Mouse (Mus musculus) limb, embryonic 13.5 days (tissue): ENCODE results near the gene Slc37a4. TPM values are rescaled to one million over a fixed set of nuclear protein-coding genes. Genes with fewer than 3 reads are reported as not detected.
A peak's percentile ranks its signal among the peaks of the same experiment; 100 is the strongest.
"Not testable (repeated sequence)": the region's sequence is repeated elsewhere in the genome, so short reads cannot be mapped to it uniquely, and the experiment has no call there.

Experiments
- ATAC-seq: fragments of 200-750 bp; cut with Nextera tagmentation; 2 replicates; pipeline ENCODE4 v1.8.0; 2017; ENCODE audit warnings: low read depth, moderate number of reproducible peaks, moderate TSS enrichment; ENCODE audit not compliant: low FRiP score
- H3K27ac ChIP-seq: fragments of 300-500 bp; sonication (generic); 2 replicates; pipeline ENCODE4 v1.5.1; 2015; ENCODE audit warnings: inconsistent platforms, mild to moderate bottlenecking, moderate library complexity
- H3K27me3 ChIP-seq: fragments of 300-500 bp; sonication (generic); 2 replicates; pipeline ENCODE4 v1.6.1; 2015; ENCODE audit warnings: mild to moderate bottlenecking, inconsistent platforms
- H3K36me3 ChIP-seq: fragments of 300-500 bp; sonication (generic); 2 replicates; pipeline ENCODE4 v1.6.1; 2015; ENCODE audit warnings: inconsistent platforms, mild to moderate bottlenecking, moderate library complexity
- H3K4me1 ChIP-seq: fragments of 300-500 bp; sonication (generic); 2 replicates; pipeline ENCODE4 v1.6.1; 2015; ENCODE audit warnings: inconsistent platforms
- H3K4me2 ChIP-seq: fragments of 300-500 bp; sonication (generic); replicated peaks from 2 replicates; pipeline ENCODE4 v1.6.1; 2015; ENCODE audit warnings: inconsistent platforms, mild to moderate bottlenecking, moderate library complexity
- H3K4me3 ChIP-seq: fragments of 300-500 bp; sonication (generic); 2 replicates; pipeline ENCODE4 v1.5.1; 2015; ENCODE audit warnings: moderate library complexity, mild to moderate bottlenecking, inconsistent platforms
- H3K9ac ChIP-seq: fragments of 300-500 bp; sonication (generic); 2 replicates; pipeline ENCODE4 v1.6.1; 2015; ENCODE audit warnings: mild to moderate bottlenecking, inconsistent platforms
- H3K9me3 ChIP-seq: fragments of 300-500 bp; sonication (generic); 2 replicates; pipeline ENCODE4 v1.6.1; 2016; ENCODE audit warnings: inconsistent platforms
- WGBS: fragments of 180-500 bp; shearing (Covaris S2); methylation state at CpG from one replicate; pipeline ENCODE4 v1.1.7; 2015; 5-methylcytosine and 5-hydroxymethylcytosine counted together
- polyA plus RNA-seq: library from polyadenylated mRNA; unstranded; fragments of >200 nt; fragmentation: Nextera tagmentation; extraction: Ambion mirVana; gene quantifications from 2 replicates; pipeline ENCODE4 v1.2.1, GENCODE M21; 2015

Gene Slc37a4
- 11.1 and 11.5 TPM in 2 replicates for polyA plus RNA-seq

DNA sequence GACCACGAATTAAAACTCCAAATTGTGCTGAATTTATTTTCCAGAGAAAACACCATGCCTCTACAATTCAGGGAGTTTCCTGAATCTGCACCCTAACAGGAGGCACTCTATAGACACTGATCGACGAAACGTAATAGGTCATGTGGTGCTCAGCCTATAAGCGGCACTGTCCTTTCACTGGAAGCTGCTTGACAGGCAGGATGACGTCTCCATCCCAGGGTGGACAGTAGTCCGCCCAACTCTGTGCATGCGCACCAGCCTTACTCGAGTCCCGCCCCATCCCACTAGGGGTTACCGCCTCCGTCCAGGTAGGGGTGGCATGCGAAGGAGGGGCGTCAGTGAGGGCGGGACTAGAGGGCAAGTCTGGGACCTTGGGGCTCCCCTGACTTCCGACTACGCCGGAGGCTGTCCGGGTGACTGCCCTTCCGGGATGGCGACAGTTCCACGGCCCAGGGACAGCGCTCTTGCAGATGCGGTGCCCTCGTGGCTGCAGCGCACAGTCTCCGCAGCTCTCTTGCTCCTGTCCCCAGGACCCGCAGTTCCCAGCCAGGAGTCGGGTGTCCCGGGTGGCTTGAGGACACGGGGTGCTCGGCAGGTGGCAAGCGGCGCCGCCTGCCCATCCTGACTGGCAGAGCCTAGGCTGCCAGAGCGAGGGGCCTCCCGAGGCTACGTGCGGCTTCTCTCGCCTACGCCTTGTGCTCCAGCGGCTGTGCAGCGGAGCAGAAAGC, at the start of gene Slc37a4:
Slc37a4 (plus strand) TSS at position 169 of the 728 bp plus-strand sequence.
- under 1% methylated on average over 43 of the region's 43 CpGs for WGBS
- Histone ChIP-seq H3K27ac (peak within 1 kb of the TSS; percentile 72; the same call in 1 of the 2 replicates), H3K4me1 (peaks cover 14% of the 10 kb centered on the region), H3K36me3 (peaks cover 33% of the 10 kb centered on the region), H3K9ac (peak within 1 kb of the TSS; percentile 82), H3K4me3 (peak within 1 kb of the TSS; percentile 72), H3K9me3 (no peaks in the 10 kb centered on the region), H3K4me2 (peak within 1 kb of the TSS; percentile 98), H3K27me3 (peaks cover 14% of the 10 kb centered on the region)
- peak; percentile 99 for ATAC-seq

DNA sequence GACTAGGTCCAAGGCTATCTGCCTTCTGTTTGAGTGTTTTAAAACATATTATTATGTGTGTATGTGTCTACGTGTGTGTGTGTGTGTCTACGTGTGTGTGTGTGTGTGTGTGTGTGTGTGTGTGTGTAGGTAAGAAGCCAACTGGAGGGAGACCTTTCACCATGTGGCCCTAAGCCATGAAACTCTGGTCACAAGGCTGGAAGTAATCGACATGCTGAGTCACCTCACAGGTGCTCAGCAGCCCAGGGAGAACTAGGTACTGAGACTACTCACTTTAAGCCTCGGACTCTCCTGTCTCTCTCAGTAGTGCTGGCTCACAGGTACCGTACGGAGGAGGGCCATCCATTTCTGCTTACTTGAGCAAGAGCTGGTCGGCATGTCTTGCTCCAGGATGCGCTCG, 49.5 kb upstream of the Slc37a4 start:
- no peak for ATAC-seq
- WGBS, result 93% methylated on average over 9 of the region's 9 CpGs
- no peaks in the 10 kb centered on the region for H3K27me3 ChIP-seq
- no peak overlapping the region for H3K4me2 ChIP-seq
- peaks cover 6% of the 10 kb centered on the region for H3K4me1 ChIP-seq
- no peak overlapping the region for H3K27ac ChIP-seq
- H3K9ac ChIP-seq, result no peak overlapping the region
- peaks cover 64% of the 10 kb centered on the region for H3K36me3 ChIP-seq
- no peaks in the 10 kb centered on the region for H3K9me3 ChIP-seq
- H3K4me3 ChIP-seq, result no peak overlapping the region

DNA sequence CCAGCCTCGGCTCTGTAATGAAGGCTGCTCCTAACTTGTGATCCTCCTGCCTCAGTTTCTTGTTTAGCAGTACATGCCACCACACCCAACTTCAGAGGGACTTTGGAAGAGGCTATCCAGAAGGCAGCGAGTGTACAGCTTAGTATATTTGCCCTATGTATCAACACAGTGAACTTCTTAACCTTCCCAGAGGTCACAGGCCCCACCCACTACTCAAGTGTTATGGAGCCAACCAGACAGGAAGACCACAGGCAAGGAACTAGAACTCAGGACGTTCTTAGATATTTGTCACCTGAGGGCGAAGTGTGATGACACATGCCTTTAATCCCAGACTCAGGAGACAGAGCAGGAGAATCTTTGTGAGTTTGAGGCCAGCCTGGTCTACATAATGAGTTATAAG, 49.0 kb upstream of the Slc37a4 start:
- Histone ChIP-seq H3K27ac (no peak overlapping the region), H3K36me3 (peaks cover 69% of the 10 kb centered on the region), H3K27me3 (no peaks in the 10 kb centered on the region), H3K4me1 (peaks cover 6% of the 10 kb centered on the region), H3K4me3 (no peak overlapping the region), H3K9me3 (no peaks in the 10 kb centered on the region), H3K4me2 (no peak overlapping the region), H3K9ac (no peak overlapping the region)
- no peak for ATAC-seq
- 88% methylated on average over 4 of the region's 4 CpGs for WGBS

DNA sequence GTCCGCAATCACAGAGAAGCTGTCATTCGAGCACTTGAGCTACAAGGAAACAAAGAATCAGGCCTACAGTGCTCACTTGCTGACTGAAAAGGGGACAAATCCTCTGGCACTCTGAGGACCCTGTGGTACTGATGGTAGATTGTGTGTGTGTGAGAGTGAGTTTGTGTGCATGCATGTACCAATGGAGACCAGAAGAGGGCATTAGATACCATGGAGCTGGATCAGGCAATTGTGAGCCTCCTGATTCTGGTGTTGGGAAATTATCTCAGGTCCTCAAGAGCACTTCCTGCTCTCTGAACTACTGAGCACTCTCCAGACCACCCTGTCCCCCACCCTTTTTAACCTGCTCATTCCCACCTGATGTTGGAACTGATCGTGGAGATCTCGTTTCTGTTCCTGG, 48.1 kb upstream of the Slc37a4 start:
- ATAC-seq, result no peak
- H3K4me2 ChIP-seq, result no peak overlapping the region
- H3K9me3 ChIP-seq, result no peaks in the 10 kb centered on the region
- no peak overlapping the region for H3K9ac ChIP-seq
- no peak overlapping the region for H3K4me3 ChIP-seq
- 97% methylated on average over 4 of the region's 4 CpGs for WGBS
- H3K4me1 ChIP-seq, result no peaks in the 10 kb centered on the region
- peaks cover 78% of the 10 kb centered on the region for H3K36me3 ChIP-seq
- H3K27me3 ChIP-seq, result no peaks in the 10 kb centered on the region
- no peak overlapping the region for H3K27ac ChIP-seq

DNA sequence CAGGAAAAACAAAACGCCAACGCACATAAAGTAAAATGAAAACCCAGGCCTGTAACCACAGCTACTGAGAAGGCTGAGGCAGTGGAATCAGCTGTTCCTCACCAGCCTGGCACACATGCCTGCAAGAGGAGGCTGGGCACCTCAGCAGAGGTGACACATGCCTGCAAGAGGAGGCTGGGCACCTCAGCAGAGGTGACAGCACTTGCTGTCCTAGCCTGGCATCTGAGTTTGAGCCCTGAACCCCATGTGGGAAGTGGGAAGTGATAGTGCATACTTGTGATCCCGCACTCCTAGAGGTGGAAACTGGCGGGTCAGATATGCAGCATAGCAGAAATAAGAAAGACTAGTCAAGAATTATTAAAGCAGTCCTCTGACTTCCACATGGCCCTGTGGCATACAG, 45.3 kb upstream of the Slc37a4 start:
- Histone ChIP-seq H3K4me1 (no peaks in the 10 kb centered on the region), H3K27ac (no peak overlapping the region), H3K4me2 (no peak overlapping the region), H3K36me3 (peaks cover 98% of the 10 kb centered on the region), H3K9ac (no peak overlapping the region), H3K4me3 (no peak overlapping the region), H3K9me3 (no peaks in the 10 kb centered on the region), H3K27me3 (no peaks in the 10 kb centered on the region)
- ATAC-seq, result no peak
- 96% methylated on average over 4 of the region's 4 CpGs for WGBS

DNA sequence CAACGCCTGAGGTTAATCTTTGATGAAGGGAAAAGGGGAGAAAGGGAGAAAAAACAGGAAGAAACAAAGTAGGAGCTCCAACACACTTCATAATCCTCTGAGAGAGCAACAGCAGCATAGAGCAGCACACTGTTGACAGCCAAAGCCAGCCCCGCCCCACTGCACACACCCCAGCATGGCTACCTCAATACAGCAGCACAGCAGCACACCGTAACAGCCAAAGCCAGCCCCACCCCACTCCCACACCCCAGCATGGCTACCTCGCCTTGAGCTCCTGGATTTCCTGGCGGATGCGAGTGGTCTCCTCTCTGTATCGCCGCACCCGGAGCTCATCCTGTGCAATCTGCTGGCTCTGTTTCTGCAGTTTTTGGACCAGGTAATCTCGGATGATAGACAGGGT, 44.3 kb upstream of the Slc37a4 start:
- ATAC-seq, result no peak
- H3K27me3 ChIP-seq, result no peaks in the 10 kb centered on the region
- 88% methylated on average over 10 of the region's 10 CpGs for WGBS
- H3K4me1 ChIP-seq, result no peaks in the 10 kb centered on the region
- no peak overlapping the region for H3K4me3 ChIP-seq
- H3K9ac ChIP-seq, result no peak overlapping the region
- H3K36me3 ChIP-seq, result peaks cover 98% of the 10 kb centered on the region
- H3K27ac ChIP-seq, result no peak overlapping the region
- H3K4me2 ChIP-seq, result no peak overlapping the region
- no peaks in the 10 kb centered on the region for H3K9me3 ChIP-seq

DNA sequence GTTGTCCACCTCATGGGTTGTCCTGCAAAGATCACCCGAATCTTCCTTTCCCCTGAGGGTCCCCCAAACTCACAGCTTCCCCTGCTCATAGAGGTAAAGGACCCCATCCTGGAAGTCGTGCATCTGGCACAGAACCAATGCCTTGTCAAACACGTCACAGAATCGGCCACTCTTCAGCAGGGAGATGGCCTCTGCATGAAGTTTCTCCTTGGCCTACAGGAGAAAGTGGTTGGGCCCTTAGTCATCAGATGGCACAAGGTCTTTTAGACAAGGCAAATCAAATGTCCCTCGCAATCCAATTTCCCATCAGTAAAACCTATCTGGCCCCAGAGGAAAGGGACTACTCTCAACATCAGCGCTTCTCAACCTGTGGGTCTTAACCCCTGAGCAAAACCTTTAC, 43.5 kb upstream of the Slc37a4 start:
- ATAC-seq, result no peak
- H3K27me3 ChIP-seq, result no peaks in the 10 kb centered on the region
- peaks cover 98% of the 10 kb centered on the region for H3K36me3 ChIP-seq
- 97% methylated on average over 6 of the region's 6 CpGs for WGBS
- H3K4me2 ChIP-seq, result no peak overlapping the region
- H3K4me3 ChIP-seq, result no peak overlapping the region
- no peak overlapping the region for H3K27ac ChIP-seq
- H3K4me1 ChIP-seq, result no peaks in the 10 kb centered on the region
- H3K9ac ChIP-seq, result no peak overlapping the region
- no peaks in the 10 kb centered on the region for H3K9me3 ChIP-seq

DNA sequence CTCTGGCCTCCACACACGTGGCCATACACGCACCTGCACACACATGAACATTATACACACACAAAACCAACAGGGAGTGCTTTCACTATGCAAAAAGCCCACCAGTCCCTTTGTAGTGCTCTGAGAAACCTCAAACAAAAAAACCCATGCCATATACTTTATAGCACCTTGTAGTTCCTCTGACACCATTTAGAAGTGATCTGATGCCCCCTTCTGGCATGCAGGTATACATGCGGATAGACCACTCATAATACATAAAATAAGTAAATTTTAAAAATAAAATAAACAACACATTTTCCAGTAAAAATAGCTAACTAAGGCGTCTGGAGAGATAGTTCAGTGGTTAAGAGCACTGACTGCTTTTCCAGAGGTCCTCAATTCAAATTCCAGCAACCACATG, 39.4 kb upstream of the Slc37a4 start:
- Histone ChIP-seq H3K4me3 (no peak overlapping the region), H3K4me2 (no peak overlapping the region), H3K36me3 (peaks cover 75% of the 10 kb centered on the region), H3K9me3 (no peaks in the 10 kb centered on the region), H3K9ac (no peak overlapping the region), H3K27me3 (no peaks in the 10 kb centered on the region), H3K27ac (no peak overlapping the region), H3K4me1 (peaks cover 8% of the 10 kb centered on the region)
- no peak for ATAC-seq
- 78% methylated on average over 4 of the region's 4 CpGs for whole genome bisulfite sequencing

DNA sequence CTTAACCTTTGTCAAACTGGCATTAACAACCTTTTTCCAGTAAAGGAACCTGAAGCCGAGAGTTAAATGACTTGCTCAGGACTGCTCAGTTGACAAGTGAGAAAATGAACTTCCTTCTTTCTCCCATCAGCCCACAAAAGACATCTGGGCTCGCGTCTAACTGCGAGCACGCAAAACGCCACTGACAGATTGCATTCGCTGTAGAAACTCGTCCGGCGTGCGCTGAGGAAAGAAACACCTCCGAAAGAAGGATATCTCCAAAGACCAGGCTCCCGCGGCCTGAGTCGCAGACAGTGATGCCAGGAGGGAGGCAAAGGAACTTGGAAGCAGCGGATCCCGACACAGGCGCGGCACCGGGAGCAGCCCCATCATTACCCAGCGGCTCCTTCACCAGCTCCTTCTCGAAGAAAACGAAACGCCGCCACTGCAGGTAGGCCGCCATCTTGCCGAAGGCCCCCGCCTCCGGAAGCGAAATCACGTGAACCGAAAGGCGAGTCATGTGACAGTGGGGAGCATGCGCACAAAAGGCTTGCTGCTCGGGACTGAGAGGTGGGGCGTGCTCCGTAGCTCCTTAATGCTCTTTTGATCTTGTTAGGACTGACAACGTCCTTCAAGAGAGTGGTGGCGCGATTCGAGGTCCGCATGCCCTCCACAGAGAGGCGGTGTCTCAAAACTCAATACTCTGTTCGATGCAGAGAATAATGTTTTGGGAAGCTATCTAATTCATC, 35.3 kb upstream of the Slc37a4 start, which contains the start of gene Vps11:
Vps11 (minus strand) TSS at position 481 of the 728 bp plus-strand sequence.
- peak within 1 kb of the TSS; percentile 95 for H3K4me3 ChIP-seq
- no peaks in the 10 kb centered on the region for H3K27me3 ChIP-seq
- 0 out of 2 replicates have a peak within 1 kb of the TSS, but pooled peaks have one; percentile 28 for H3K27ac ChIP-seq
- H3K9me3 ChIP-seq, result no peaks in the 10 kb centered on the region
- H3K4me2 ChIP-seq, result peak within 1 kb of the TSS; percentile 88
- WGBS, result under 1% methylated on average over 44 of the region's 44 CpGs
- peaks cover 8% of the 10 kb centered on the region for H3K4me1 ChIP-seq
- peak; percentile 94 for ATAC-seq
- peak within 1 kb of the TSS; percentile 87 for H3K9ac ChIP-seq
- peaks cover 34% of the 10 kb centered on the region for H3K36me3 ChIP-seq

DNA sequence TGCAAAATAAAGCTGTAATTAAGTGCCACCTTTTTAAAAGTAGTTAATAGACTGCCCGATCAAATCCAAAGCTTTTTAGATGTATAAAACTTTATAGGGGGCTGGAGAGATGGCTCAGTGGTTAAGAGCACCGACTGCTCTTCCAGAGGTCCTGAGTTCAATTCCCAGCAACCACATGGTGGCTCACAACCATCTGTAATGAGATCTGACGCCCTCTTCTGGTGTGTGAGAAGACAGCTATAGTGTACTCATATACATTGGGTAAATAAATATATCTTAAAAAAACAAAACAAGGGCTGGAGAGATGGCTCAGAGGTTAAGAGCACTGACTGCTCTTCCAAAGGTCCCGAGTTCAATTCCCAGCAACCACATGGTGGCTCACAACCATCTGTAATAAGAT, 34.7 kb upstream of the Slc37a4 start:
- ATAC-seq, result peak; percentile 52; the same call in 1 of the 2 replicates
- not testable (repeated sequence) for H3K27me3 ChIP-seq, H3K9ac ChIP-seq, H3K4me1 ChIP-seq, H3K9me3 ChIP-seq
- Histone ChIP-seq H3K27ac (0 out of 2 replicates have a peak overlapping the region, but pooled peaks have one; percentile 28), H3K4me2 (peak overlapping the region; percentile 88), H3K36me3 (peaks cover 28% of the 10 kb centered on the region), H3K4me3 (peak overlapping the region; percentile 95)
- WGBS, result 38% methylated on average over 4 of the region's 4 CpGs

DNA sequence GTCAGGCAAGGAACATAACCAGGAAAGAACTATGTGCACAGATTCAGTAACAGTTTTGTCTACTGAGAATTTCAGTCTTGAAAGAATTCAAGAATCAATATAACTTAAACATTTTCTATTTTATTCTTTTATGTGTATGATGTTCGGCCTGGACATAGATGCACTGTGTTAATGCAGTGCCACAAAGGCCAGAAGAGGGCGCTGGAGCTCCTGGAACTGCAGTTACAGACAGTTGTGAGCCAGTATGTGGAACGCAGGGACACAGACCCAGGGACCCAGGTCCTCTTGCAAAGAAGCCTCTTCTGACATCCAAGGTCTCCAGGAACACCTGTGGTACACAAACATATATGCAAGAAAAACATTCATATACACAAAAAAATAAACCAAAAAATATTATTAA, 32.2 kb upstream of the Slc37a4 start:
- Histone ChIP-seq H3K27me3 (no peaks in the 10 kb centered on the region), H3K4me3 (no peak overlapping the region), H3K4me1 (peaks cover 8% of the 10 kb centered on the region), H3K9me3 (no peaks in the 10 kb centered on the region), H3K36me3 (peaks cover 5% of the 10 kb centered on the region), H3K4me2 (no peak overlapping the region), H3K9ac (no peak overlapping the region), H3K27ac (no peak overlapping the region)
- 61% methylated on average over 3 of the region's 3 CpGs for whole genome bisulfite sequencing
- ATAC-seq, result no peak

DNA sequence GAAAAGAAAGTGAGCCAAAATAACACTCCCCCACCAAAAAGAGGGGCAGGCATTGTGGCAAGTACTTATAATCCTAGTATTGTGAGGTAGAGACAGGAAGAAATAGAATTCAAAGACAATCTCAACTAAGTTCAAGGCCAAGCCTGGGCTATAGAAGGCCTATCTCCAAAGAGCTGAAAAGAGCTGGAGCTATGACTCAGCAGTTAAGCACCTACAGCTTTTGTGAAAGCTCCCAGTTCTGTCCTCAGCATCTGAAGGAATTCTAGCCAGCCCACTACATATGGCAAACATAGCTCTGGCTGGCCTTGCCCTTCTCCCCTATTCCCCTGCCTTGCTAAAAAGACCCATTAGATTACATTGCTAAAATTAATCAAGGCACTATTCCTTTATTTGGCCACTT, 23.3 kb upstream of the Slc37a4 start:
- Histone ChIP-seq H3K9me3 (no peaks in the 10 kb centered on the region), H3K27me3 (no peaks in the 10 kb centered on the region), H3K27ac (no peak overlapping the region), H3K4me3 (no peak overlapping the region), H3K36me3 (no peaks in the 10 kb centered on the region), H3K4me2 (no peak overlapping the region), H3K9ac (no peak overlapping the region), H3K4me1 (peaks cover 2% of the 10 kb centered on the region; the same call in 1 of the 2 replicates)
- no peak for ATAC-seq
